In the genomic region with DNA sequence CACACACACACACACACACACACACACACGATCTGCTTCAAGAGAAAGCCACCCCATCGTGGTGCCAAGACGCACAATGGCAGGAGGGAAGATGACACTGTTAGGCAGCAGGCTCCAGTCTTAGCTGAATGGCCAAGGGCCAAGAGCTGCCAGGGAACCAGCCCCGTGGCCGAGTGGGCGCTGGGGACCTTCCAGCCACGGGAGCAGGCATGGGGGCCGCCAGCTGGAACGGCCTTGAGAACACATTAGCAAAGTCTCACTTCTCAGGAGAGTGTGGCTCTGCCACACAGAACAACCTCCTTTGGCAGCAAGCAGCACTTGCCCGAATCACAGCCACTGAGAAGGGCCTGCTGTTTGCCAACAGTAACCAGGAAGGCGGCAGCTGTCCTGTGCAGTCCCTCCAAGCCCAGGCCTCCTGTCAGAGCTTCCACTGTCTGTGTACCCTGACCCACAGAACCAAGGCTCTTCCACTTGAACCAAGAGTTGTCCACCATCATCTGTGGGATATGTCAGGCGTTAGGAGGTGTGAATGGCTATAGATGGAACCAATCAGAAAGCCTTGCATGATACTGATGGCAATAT, we compare ENCODE assay signal across 15 mouse cellular contexts. TPM values are rescaled to one million over a fixed set of nuclear protein-coding genes. Genes with fewer than 3 reads are reported as not detected.
DNase-seq lines count a peak whose midpoint lies in the region; ATAC-seq and TF ChIP-seq lines count a peak whose summit lies in the region.
"Had no signal": no experiment of that assay in that cellular context is flagged by ENCODE, and none has a peak within 500 bp of the region (broad histone marks: within the 10 kb centered on the region; RNA-seq: fewer than 3 reads in every experiment).

No protein-coding gene starts in this region.

- H3K27me3 ChIP-seq in forebrain, postnatal 0 days (ENCODE audit: insufficient read depth, low read length) = no peaks in the 10 kb centered on the region
- no peaks in the 10 kb centered on the region for H3K27me3 ChIP-seq in forebrain, embryonic 10.5 days (ENCODE audit: poor library complexity, severe bottlenecking)
- H3K27me3 ChIP-seq in neural tube, embryonic 14.5 days (ENCODE audit: control insufficient read depth, insufficient read depth, low read length) = no peaks in the 10 kb centered on the region
- no peaks in the 10 kb centered on the region for H3K27me3 ChIP-seq in liver, postnatal 0 days (ENCODE audit: insufficient read depth, low read length)
- H3K27me3 ChIP-seq: heart, embryonic 13.5 days; limb, embryonic 15.5 days; neural tube, embryonic 12.5 days had no signal

- no peak for TF ChIP-seq EP300 in liver, postnatal 0 days (IDR thresholded peaks at IDR 0.05; ENCODE audit: low read depth)

- H3K36me3 ChIP-seq in forebrain, postnatal 0 days (ENCODE audit: insufficient read depth) = no peaks in the 10 kb centered on the region
- no peaks in the 10 kb centered on the region for H3K36me3 ChIP-seq in forebrain, embryonic 10.5 days (replicated peaks)
- H3K36me3 ChIP-seq in neural tube, embryonic 14.5 days (ENCODE audit: control insufficient read depth, insufficient read depth, low read length) = no peaks in the 10 kb centered on the region
- no peaks in the 10 kb centered on the region for H3K36me3 ChIP-seq in liver, postnatal 0 days (replicated peaks; ENCODE audit: insufficient read depth, low read length)
- H3K36me3 ChIP-seq: heart, embryonic 13.5 days; limb, embryonic 15.5 days; neural tube, embryonic 12.5 days had no signal

- peaks cover 27% of the 10 kb centered on the region for H3K4me1 ChIP-seq in forebrain, postnatal 0 days (ENCODE audit: insufficient read depth)
- H3K4me1 ChIP-seq in forebrain, embryonic 10.5 days = peaks cover 73% of the 10 kb centered on the region
- peaks cover 23% of the 10 kb centered on the region for H3K4me1 ChIP-seq in neural tube, embryonic 14.5 days (ENCODE audit: control insufficient read depth, insufficient read depth, low read length)
- peaks cover 2% of the 10 kb centered on the region; the same call in 1 of the 2 replicates for H3K4me1 ChIP-seq in liver, postnatal 0 days (ENCODE audit: insufficient read depth)

- peak; percentile 51 for DNase-seq in forebrain, postnatal 0 days
- no peak for DNase-seq in forebrain, embryonic 10.5 days (ENCODE audit: extremely low spot score, low spot score)
- no peak for DNase-seq in neural tube, embryonic 10.5 days (ENCODE audit: extremely low spot score, low spot score)
- DNase-seq in cerebellum, postnatal 4 days (ENCODE audit: low spot score in 2 of 2) = peak; percentile 54 to 77
- DNase-seq in right cerebral cortex, postnatal 4 days = peak; percentile 40
- no peak for DNase-seq in B cell, adult 2 months
- no peak for DNase-seq in liver, postnatal 0 days
- DNase-seq: adrenal gland, postnatal 25 days had no signal

- no peak overlapping the region for H3K27ac ChIP-seq in forebrain, postnatal 0 days (ENCODE audit: low read depth, low read length)
- H3K27ac ChIP-seq in forebrain, embryonic 10.5 days = no peak overlapping the region
- no peak overlapping the region for H3K27ac ChIP-seq in neural tube, embryonic 14.5 days (ENCODE audit: low read depth, low read length)
- no peak overlapping the region for H3K27ac ChIP-seq in liver, postnatal 0 days (ENCODE audit: low read depth)
- H3K27ac ChIP-seq: heart, embryonic 13.5 days; layer of hippocampus, adult 2 months; limb, embryonic 15.5 days; macrophage; neural tube, embryonic 12.5 days had no signal

- H3K4me3 ChIP-seq in forebrain, postnatal 0 days (ENCODE audit: low read depth, low read length) = no peak overlapping the region
- H3K4me3 ChIP-seq in forebrain, embryonic 10.5 days = no peak overlapping the region
- no peak overlapping the region for H3K4me3 ChIP-seq in neural tube, embryonic 14.5 days (ENCODE audit: low read depth, low read length)
- H3K4me3 ChIP-seq in liver, postnatal 0 days (ENCODE audit: low read depth, low read length) = no peak overlapping the region
- H3K4me3 ChIP-seq: heart, embryonic 13.5 days; layer of hippocampus, adult 2 months; limb, embryonic 15.5 days; neural tube, embryonic 12.5 days had no signal

- WGBS in forebrain, postnatal 0 days = 58% methylated on average over 12 of the region's 12 CpGs
- 94% methylated on average over 12 of the region's 12 CpGs for WGBS in forebrain, embryonic 10.5 days
- 55% methylated on average over 12 of the region's 12 CpGs for WGBS in neural tube, embryonic 14.5 days
- WGBS in liver, postnatal 0 days (ENCODE audit: insufficient replicate concordance) = 81% methylated on average over 12 of the region's 12 CpGs

- TF ChIP-seq CTCF in forebrain, postnatal 0 days (IDR thresholded peaks at IDR 0.05; ENCODE audit: low read depth) = no peak
- TF ChIP-seq CTCF in liver, postnatal 0 days (IDR thresholded peaks at IDR 0.05; ENCODE audit: low read depth) = no peak

- no peak overlapping the region for H3K4me2 ChIP-seq in forebrain, postnatal 0 days (ENCODE audit: low read depth)
- H3K4me2 ChIP-seq in neural tube, embryonic 14.5 days (ENCODE audit: low read depth, low read length) = no peak overlapping the region
- no peak overlapping the region for H3K4me2 ChIP-seq in liver, postnatal 0 days (ENCODE audit: low read depth, low read length)
- H3K4me2 ChIP-seq: heart, embryonic 13.5 days; limb, embryonic 15.5 days; neural tube, embryonic 12.5 days had no signal

- ATAC-seq in forebrain, postnatal 0 days = peak; percentile 50
- ATAC-seq in neural tube, embryonic 14.5 days (ENCODE audit: low read depth) = peak; percentile 46; the same call in 1 of the 2 replicates
- ATAC-seq in liver, postnatal 0 days = no peak
- ATAC-seq: intestine, postnatal 0 days had no signal

- no peaks in the 10 kb centered on the region for H3K9me3 ChIP-seq in forebrain, postnatal 0 days (ENCODE audit: low read length)
- no peaks in the 10 kb centered on the region for H3K9me3 ChIP-seq in forebrain, embryonic 10.5 days
- no peaks in the 10 kb centered on the region for H3K9me3 ChIP-seq in neural tube, embryonic 14.5 days (ENCODE audit: control insufficient read depth, low read length)
- no peaks in the 10 kb centered on the region for H3K9me3 ChIP-seq in liver, postnatal 0 days (ENCODE audit: low read length)
- H3K9me3 ChIP-seq: heart, embryonic 13.5 days; limb, embryonic 15.5 days; neural tube, embryonic 12.5 days had no signal

- no peak overlapping the region for H3K9ac ChIP-seq in forebrain, postnatal 0 days
- no peak overlapping the region for H3K9ac ChIP-seq in neural tube, embryonic 14.5 days (replicated peaks; ENCODE audit: low read depth, low read length)
- H3K9ac ChIP-seq in liver, postnatal 0 days (replicated peaks) = no peak overlapping the region
- H3K9ac ChIP-seq: heart, embryonic 13.5 days; limb, embryonic 15.5 days; neural tube, embryonic 12.5 days had no signal

RNA-seq across cellular contexts. Expression of a gene that starts 30.1 kb away (rescaled TPM):
- 8.3 and 9.9 TPM in 2 replicates for total RNA-seq in forebrain, postnatal 0 days (2014; rRNA removed)
- 1.7 and 2.4 TPM in 2 replicates for polyA plus RNA-seq in forebrain, postnatal 0 days (2015; fragmentation: Nextera tagmentation; extraction: Ambion mirVana)
- 2.3 and 2.8 TPM in 2 replicates for polyA plus RNA-seq in forebrain, embryonic 10.5 days (2016; fragmentation: Nextera tagmentation; extraction: Ambion mirVana)
- polyA plus RNA-seq in neural tube, embryonic 14.5 days (2014; fragmentation: Nextera tagmentation; extraction: Ambion mirVana) = 5.6 and 7.3 TPM in 2 replicates
- 1.5 and 1.7 TPM in 2 replicates for polyA plus RNA-seq in liver, postnatal 0 days (2015; fragmentation: Nextera tagmentation; extraction: Ambion mirVana)

Comparison
In these comparisons a context has a peak if more than half of its experiments do, and no peak if none do; other contexts are left out.
1. DNase-seq: peak in forebrain, postnatal 0 days (single experiment), cerebellum, postnatal 4 days (2 of 2) and right cerebral cortex, postnatal 4 days (single experiment); none in forebrain, embryonic 10.5 days (single experiment), neural tube, embryonic 10.5 days (single experiment), B cell, adult 2 months (0 of 2) and liver, postnatal 0 days (single experiment).